Mouse (Mus musculus) limb, embryonic 14.5 days (tissue): ENCODE results near the gene Rrp1. TPM values are rescaled to one million over a fixed set of nuclear protein-coding genes. Genes with fewer than 3 reads are reported as not detected.

ENCODE experiments used
- ATAC-seq: fragments of 200-750 bp; cut with Nextera tagmentation; 2 replicates; pipeline ENCODE4 v1.8.0; 2017; ENCODE audit warnings: low read depth, moderate number of reproducible peaks, moderate TSS enrichment; ENCODE audit not compliant: low FRiP score
- DNase-seq: peaks from one replicate; pipeline ENCODE4 v3.0.0-alpha.2; 2015; ENCODE audit warnings: low spot score
- H3K27ac ChIP-seq: fragments of 300-500 bp; sonication (generic); replicated peaks from 2 replicates; pipeline ENCODE4 v1.5.1; 2014; ENCODE audit warnings: low read depth, mild to moderate bottlenecking, low read length, moderate library complexity, mixed read lengths
- H3K27me3 ChIP-seq: fragments of 300-500 bp; sonication (generic); 2 replicates; pipeline ENCODE4 v1.6.1; 2014; ENCODE audit warnings: low read length, mixed read lengths; ENCODE audit not compliant: control insufficient read depth, insufficient read depth
- H3K36me3 ChIP-seq: fragments of 300-500 bp; sonication (generic); 2 replicates; pipeline ENCODE4 v1.6.1; 2014; ENCODE audit warnings: mild to moderate bottlenecking, low read length, moderate library complexity, mixed read lengths; ENCODE audit not compliant: control insufficient read depth, insufficient read depth
- H3K4me1 ChIP-seq: fragments of 300-500 bp; sonication (generic); 2 replicates; pipeline ENCODE4 v1.6.1; 2014; ENCODE audit warnings: antibody characterized with exemption, low read length, mixed read lengths; ENCODE audit not compliant: control insufficient read depth, insufficient read depth
- H3K4me2 ChIP-seq: fragments of 300-500 bp; sonication (generic); replicated peaks from 2 replicates; pipeline ENCODE4 v1.6.1; 2014; ENCODE audit warnings: low read depth, mild to moderate bottlenecking, low read length, moderate library complexity; ENCODE audit not compliant: severe bottlenecking
- H3K4me3 ChIP-seq: fragments of 300-500 bp; sonication (generic); replicated peaks from 2 replicates; pipeline ENCODE4 v1.5.1; 2014; ENCODE audit warnings: low read length
- H3K9ac ChIP-seq: fragments of 300-500 bp; sonication (generic); 2 replicates; pipeline ENCODE4 v1.6.1; 2014; ENCODE audit warnings: mild to moderate bottlenecking, low read depth, low read length, moderate library complexity; ENCODE audit not compliant: severe bottlenecking
- H3K9me3 ChIP-seq: fragments of 300-500 bp; sonication (generic); 2 replicates; pipeline ENCODE4 v1.6.1; 2016; ENCODE audit warnings: low read length; ENCODE audit not compliant: control insufficient read depth
- POLR2A ChIP-seq: fragments of 200-500 bp; IDR thresholded peaks from 2 replicates; pipeline ENCODE4 v1.8.0; 2012; ENCODE audit warnings: inconsistent platforms, mild to moderate bottlenecking, moderate library complexity, borderline replicate concordance; ENCODE audit not compliant: insufficient read depth, insufficient read length; ENCODE audit errors: extremely low read depth
- WGBS: fragments of 180-500 bp; shearing (Covaris S2); extraction: QIAGEN DNeasy Blood & Tissue Kit; methylation state at CpG from one replicate; pipeline ENCODE4 v1.1.7; 2014; 5-methylcytosine and 5-hydroxymethylcytosine counted together
- microRNA-seq: library from miRNA; unstranded; fragments of <30 nt; microRNA quantifications from one replicate; pipeline ENCODE4, GENCODE M21; 2016
- polyA plus RNA-seq, 2 experiments: library from polyadenylated mRNA; depleted of rRNA in 1 of 2; stranded (reverse) in 1 of 2; unstranded in 1 of 2; fragments of >200 nt; fragmentation: Nextera tagmentation in 1 of 2; extraction: Ambion mirVana in 1 of 2; gene quantifications; 2 replicates each; pipeline versions ENCODE4 v1.2.1 to v1.2.3; 2012 to 2014

The Rrp1 gene
- polyA plus RNA-seq, 2 experiments: 224 to 279 TPM

DNA sequence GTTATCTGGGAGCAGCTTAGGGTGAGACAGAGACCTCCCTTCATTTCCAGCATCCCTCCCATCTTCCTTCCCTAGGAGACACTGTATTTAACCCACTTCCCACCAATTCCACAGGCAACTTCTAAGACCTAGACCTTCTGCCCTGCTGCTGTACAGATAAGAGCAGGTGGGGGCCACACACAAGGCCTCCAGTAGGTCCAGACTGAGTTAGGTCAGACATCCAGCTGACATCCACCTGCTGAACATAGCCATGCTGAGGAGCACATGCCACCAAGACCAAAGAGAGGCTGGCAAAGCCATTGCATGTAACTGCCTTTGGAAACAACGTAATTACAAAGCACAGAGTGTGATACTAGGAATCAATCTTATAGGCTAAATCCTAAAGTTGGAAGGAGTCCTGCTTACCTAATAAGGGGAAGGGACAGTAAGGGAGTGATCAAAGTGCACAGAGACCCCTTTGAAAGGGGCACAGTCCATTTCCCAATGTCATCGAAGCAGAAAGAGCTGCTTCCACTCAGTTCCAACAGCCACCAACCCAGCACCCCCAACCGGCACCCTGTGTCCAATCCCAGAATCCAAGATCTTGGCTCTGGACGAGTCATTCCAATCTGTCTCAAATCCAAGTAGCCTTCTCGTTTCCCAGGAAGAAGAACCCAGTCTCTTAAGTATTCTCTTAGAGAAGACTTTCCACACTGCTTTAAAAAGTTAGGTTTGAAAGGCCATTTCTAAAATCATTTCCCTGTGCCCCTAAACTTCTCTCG is 61.9 kb downstream of the Rrp1 start:
- H3K9me3 ChIP-seq: no peaks in the 10 kb centered on the region
- peak overlapping the region; percentile 97 for H3K9ac ChIP-seq
- no peaks in the 10 kb centered on the region for H3K27me3 ChIP-seq
- H3K4me3 ChIP-seq: peak overlapping the region; percentile 85
- no peak overlapping the region for H3K27ac ChIP-seq
- peaks cover 13% of the 10 kb centered on the region for H3K4me1 ChIP-seq
- DNase-seq (no peak), ATAC-seq (no peak)
- 0 out of 2 replicates have a peak, but pooled peaks cover 4% of the 10 kb centered on the region for H3K36me3 ChIP-seq
- H3K4me2 ChIP-seq: peak overlapping the region; percentile 79
- 33% methylated on average over 6 of the region's 6 CpGs for WGBS
- no peak for TF ChIP-seq POLR2A

Small RNA genes within 50 kb of the gene (microRNA-seq; reads per million reads assigned to microRNA genes)
- gene Mir6410 (not detected), gene Mir6907 (not detected), gene Mir6908 (not detected)

Other genes starting within 250 kb of the Rrp1 start
- gene D10Jhu81e, start 243.3 kb downstream of the Rrp1 start, polyA plus RNA-seq (2012; rRNA removed): 94.8 and 125 TPM in 2 replicates
- 25.6 and 28.6 TPM in 2 replicates for gene D10Jhu81e, start 243.3 kb downstream of the Rrp1 start, polyA plus RNA-seq (2014; fragmentation: Nextera tagmentation; extraction: Ambion mirVana)
- 15.8 and 16.1 TPM in 2 replicates for gene Pwp2, start 227.9 kb downstream of the Rrp1 start, polyA plus RNA-seq (2012; rRNA removed)
- gene Pwp2, start 227.9 kb downstream of the Rrp1 start, polyA plus RNA-seq (2014; fragmentation: Nextera tagmentation; extraction: Ambion mirVana): 16.9 and 17.4 TPM in 2 replicates
- gene Trappc10, start 168.4 kb downstream of the Rrp1 start, polyA plus RNA-seq (2012; rRNA removed): 32.4 and 38.8 TPM in 2 replicates
- 18.8 and 19.0 TPM in 2 replicates for gene Trappc10, start 168.4 kb downstream of the Rrp1 start, polyA plus RNA-seq (2014; fragmentation: Nextera tagmentation; extraction: Ambion mirVana)
- 83.0 and 109 TPM in 2 replicates for gene Agpat3, start 60.6 kb downstream of the Rrp1 start, polyA plus RNA-seq (2012; rRNA removed)
- gene Agpat3, start 60.6 kb downstream of the Rrp1 start, polyA plus RNA-seq (2014; fragmentation: Nextera tagmentation; extraction: Ambion mirVana): 89.7 and 111 TPM in 2 replicates
- 126 and 157 TPM in 2 replicates for gene Cstb, start 12.6 kb upstream of the Rrp1 start, polyA plus RNA-seq (2012; rRNA removed)
- 303 and 338 TPM in 2 replicates for gene Cstb, start 12.6 kb upstream of the Rrp1 start, polyA plus RNA-seq (2014; fragmentation: Nextera tagmentation; extraction: Ambion mirVana)
- gene Pdxk, start 51.9 kb upstream of the Rrp1 start, polyA plus RNA-seq (2012; rRNA removed): 9.8 and 11.2 TPM in 2 replicates
- 8.8 and 8.9 TPM in 2 replicates for gene Pdxk, start 51.9 kb upstream of the Rrp1 start, polyA plus RNA-seq (2014; fragmentation: Nextera tagmentation; extraction: Ambion mirVana)
- gene Olfr1358, start 104.4 kb upstream of the Rrp1 start, polyA plus RNA-seq (2012; rRNA removed): not detected in 2 replicates
- not detected in 2 replicates for gene Olfr1358, start 104.4 kb upstream of the Rrp1 start, polyA plus RNA-seq (2014; fragmentation: Nextera tagmentation; extraction: Ambion mirVana)
- gene Ilvbl, start 161.3 kb upstream of the Rrp1 start, polyA plus RNA-seq (2012; rRNA removed): 52.5 and 64.0 TPM in 2 replicates
- 45.8 and 49.4 TPM in 2 replicates for gene Ilvbl, start 161.3 kb upstream of the Rrp1 start, polyA plus RNA-seq (2014; fragmentation: Nextera tagmentation; extraction: Ambion mirVana)
- 49.2 and 60.9 TPM in 2 replicates for gene Syde1, start 178.9 kb upstream of the Rrp1 start, polyA plus RNA-seq (2012; rRNA removed)
- gene Syde1, start 178.9 kb upstream of the Rrp1 start, polyA plus RNA-seq (2014; fragmentation: Nextera tagmentation; extraction: Ambion mirVana): 24.4 and 29.0 TPM in 2 replicates
- not detected in 2 replicates for gene Olfr1357, start 205.0 kb upstream of the Rrp1 start, polyA plus RNA-seq (2012; rRNA removed)
- gene Olfr1357, start 205.0 kb upstream of the Rrp1 start, polyA plus RNA-seq (2014; fragmentation: Nextera tagmentation; extraction: Ambion mirVana): not detected in 2 replicates